Mouse (Mus musculus) inflammation-experienced regulatory T-cells, adult 16 weeks (primary cell): Measurements from ENCODE around the gene Scgb1b29. TPM values are rescaled to one million over a fixed set of nuclear protein-coding genes. Genes with fewer than 3 reads are reported as not detected.

ENCODE experiments used
- polyA plus RNA-seq: library from polyadenylated mRNA; unstranded; fragments of 100-300 nt; shearing (Covaris generic); gene quantifications from one replicate; pipeline ENCODE4 v1.2.1, GENCODE M21; 2017

Scgb1b29 gene
- not detected for polyA plus RNA-seq

DNA sequence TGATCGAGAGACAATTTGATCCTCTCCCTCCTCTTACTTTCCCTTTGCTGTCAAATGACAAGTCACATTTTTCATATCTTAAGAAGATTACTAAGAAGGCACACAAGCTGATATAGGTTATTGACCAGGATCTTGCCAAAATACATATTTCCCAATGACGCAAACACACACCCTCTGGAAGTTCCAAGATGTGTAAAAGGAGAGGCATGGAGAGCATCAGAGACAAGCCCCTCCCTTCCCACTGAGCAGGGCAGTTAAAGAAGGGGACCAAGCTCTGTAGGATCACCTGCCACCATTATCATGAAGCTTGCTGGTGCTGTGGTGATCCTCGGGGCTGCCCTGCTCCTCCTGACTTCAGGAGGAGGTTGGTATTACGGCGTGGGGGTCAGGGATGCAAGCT is at the start of gene Scgb1b29:
Scgb1b29 (plus strand) TSS at position 301 of the 400 bp plus-strand sequence.

Other genes with a start within 250 kb of the Scgb1b29 start
- not detected for gene Scgb2b11, start 230.4 kb upstream of the Scgb1b29 start, polyA plus RNA-seq
- not detected for gene Scgb1b11, start 218.7 kb upstream of the Scgb1b29 start, polyA plus RNA-seq
- not detected for gene Scgb2b12, start 114.3 kb upstream of the Scgb1b29 start, polyA plus RNA-seq
- not detected for gene Scgb1b12, start 107.4 kb upstream of the Scgb1b29 start, polyA plus RNA-seq